Mouse (Mus musculus) hindbrain, embryonic 15.5 days (tissue): ENCODE measurements around the gene Hps3. TPM values are rescaled to one million over a fixed set of nuclear protein-coding genes. Genes with fewer than 3 reads are reported as not detected.
"Not testable (repeated sequence)": the region's sequence is repeated elsewhere in the genome, so short reads cannot be mapped to it uniquely, and the experiment has no call there.

Experiments used
- ATAC-seq: fragments of 200-750 bp; cut with Nextera tagmentation; 2 replicates; pipeline ENCODE4 v1.8.0; 2017; ENCODE audit warnings: low read depth, moderate number of reproducible peaks, moderate TSS enrichment; ENCODE audit not compliant: low FRiP score
- H3K27ac ChIP-seq: fragments of 300-500 bp; sonication (generic); replicated peaks from 2 replicates; pipeline ENCODE4 v1.5.1; 2015; ENCODE audit warnings: mild to moderate bottlenecking, inconsistent platforms
- H3K27me3 ChIP-seq: fragments of 300-500 bp; sonication (generic); 2 replicates; pipeline ENCODE4 v1.6.1; 2015; ENCODE audit warnings: control low read depth, inconsistent platforms
- H3K36me3 ChIP-seq: fragments of 300-500 bp; sonication (generic); 2 replicates; pipeline ENCODE4 v1.6.1; 2015; ENCODE audit warnings: control low read depth, inconsistent platforms
- H3K4me1 ChIP-seq: fragments of 300-500 bp; sonication (generic); replicated peaks from 2 replicates; pipeline ENCODE4 v1.6.1; 2015; ENCODE audit warnings: control low read depth, inconsistent platforms
- H3K4me2 ChIP-seq: fragments of 300-500 bp; sonication (generic); 2 replicates; pipeline ENCODE4 v1.6.1; 2015; ENCODE audit warnings: moderate library complexity, mild to moderate bottlenecking, inconsistent platforms
- H3K4me3 ChIP-seq: fragments of 300-500 bp; sonication (generic); 2 replicates; pipeline ENCODE4 v1.5.1; 2015; ENCODE audit warnings: mild to moderate bottlenecking, inconsistent platforms
- H3K9ac ChIP-seq: fragments of 300-500 bp; sonication (generic); 2 replicates; pipeline ENCODE4 v1.6.1; 2015; ENCODE audit warnings: inconsistent platforms
- H3K9me3 ChIP-seq: fragments of 300-500 bp; sonication (generic); 2 replicates; pipeline ENCODE4 v1.6.1; 2016; ENCODE audit warnings: control low read depth, inconsistent platforms
- WGBS: fragments of 180-500 bp; shearing (Covaris S2); methylation state at CpG from one replicate; pipeline ENCODE4 v1.1.7; 2015; 5-methylcytosine and 5-hydroxymethylcytosine counted together
- polyA plus RNA-seq: library from polyadenylated mRNA; unstranded; fragments of >200 nt; fragmentation: Nextera tagmentation; extraction: Ambion mirVana; gene quantifications from 2 replicates; pipeline ENCODE4 v1.2.1, GENCODE M21; 2015

Gene Hps3
- polyA plus RNA-seq, 1 experiment from 2014 or later, result 13.7 TPM

- Histone ChIP-seq H3K4me3 (no peak overlapping the region), H3K4me2 (no peak overlapping the region), H3K27ac (no peak overlapping the region), H3K36me3 (peaks cover 31% of the 10 kb centered on the region), H3K9ac (no peak overlapping the region), H3K9me3 (no peaks in the 10 kb centered on the region), H3K4me1 (peaks cover 2% of the 10 kb centered on the region), H3K27me3 (no peaks in the 10 kb centered on the region)
- WGBS, result 96% methylated on average over 3 of the region's 3 CpGs
- ATAC-seq, result no peak
Measured at GRCm38 (mm10) chr3:20028640-20029039, 6.5 kb downstream of the Hps3 start.

- Histone ChIP-seq H3K27ac (no peak overlapping the region), H3K27me3 (no peaks in the 10 kb centered on the region), H3K4me3 (no peak overlapping the region), H3K9ac (no peak overlapping the region), H3K36me3 (peaks cover 32% of the 10 kb centered on the region), H3K4me1 (no peaks in the 10 kb centered on the region), H3K4me2 (no peak overlapping the region), H3K9me3 (no peaks in the 10 kb centered on the region)
- peak; percentile 69; the same call in 1 of the 2 replicates for ATAC-seq
- WGBS, result 79% methylated on average over 5 of the region's 5 CpGs
Measured at GRCm38 (mm10) chr3:20027788-20028187, 7.3 kb downstream of the Hps3 start.

- 93% methylated on average over 8 of the region's 8 CpGs for WGBS
Measured at GRCm38 (mm10) chr3:20026996-20027689, 8.0 kb downstream of the Hps3 start.

GRCm38 (mm10) chr3:20026481-20026880 lies 8.6 kb downstream of the Hps3 start:
- no peak for ATAC-seq
- peaks cover 39% of the 10 kb centered on the region for H3K36me3 ChIP-seq

More at GRCm38 (mm10) chr3:20026996-20027689, 8.0 kb downstream of the Hps3 start:
- no peaks in the 10 kb centered on the region for H3K9me3 ChIP-seq
- H3K27me3 ChIP-seq, result no peaks in the 10 kb centered on the region
- ATAC-seq, result no peak
- H3K9ac ChIP-seq, result no peak overlapping the region
- H3K4me1 ChIP-seq, result no peaks in the 10 kb centered on the region
- no peak overlapping the region for H3K4me3 ChIP-seq
- no peak overlapping the region for H3K4me2 ChIP-seq
- peaks cover 37% of the 10 kb centered on the region for H3K36me3 ChIP-seq
- no peak overlapping the region for H3K27ac ChIP-seq

GRCm38 (mm10) chr3:20023832-20024231 lies 11.3 kb downstream of the Hps3 start:
- no peaks in the 10 kb centered on the region for H3K9me3 ChIP-seq
- no peak overlapping the region for H3K27ac ChIP-seq
- H3K4me3 ChIP-seq, result no peak overlapping the region
- H3K36me3 ChIP-seq, result peaks cover 46% of the 10 kb centered on the region
- H3K4me2 ChIP-seq, result no peak overlapping the region
- no peaks in the 10 kb centered on the region for H3K27me3 ChIP-seq
- no peak for ATAC-seq
- whole genome bisulfite sequencing, result 39% methylated on average over 1 of the region's 1 CpGs
- no peaks in the 10 kb centered on the region for H3K4me1 ChIP-seq
- H3K9ac ChIP-seq, result no peak overlapping the region

More at GRCm38 (mm10) chr3:20026481-20026880, 8.6 kb downstream of the Hps3 start:
- no peaks in the 10 kb centered on the region for H3K27me3 ChIP-seq
- no peaks in the 10 kb centered on the region for H3K9me3 ChIP-seq
- H3K4me2 ChIP-seq, result no peak overlapping the region
- H3K9ac ChIP-seq, result no peak overlapping the region
- H3K4me3 ChIP-seq, result no peak overlapping the region
- no peaks in the 10 kb centered on the region for H3K4me1 ChIP-seq
- no peak overlapping the region for H3K27ac ChIP-seq

GRCm38 (mm10) chr3:20018076-20018475 lies 17.0 kb downstream of the Hps3 start:
- no peaks in the 10 kb centered on the region for H3K4me1 ChIP-seq
- H3K4me2 ChIP-seq, result no peak overlapping the region
- ATAC-seq, result no peak
- H3K4me3 ChIP-seq, result no peak overlapping the region
- no peak overlapping the region for H3K9ac ChIP-seq
- 91% methylated on average over 8 of the region's 8 CpGs for WGBS
- H3K9me3 ChIP-seq, result no peaks in the 10 kb centered on the region
- H3K27ac ChIP-seq, result no peak overlapping the region
- no peaks in the 10 kb centered on the region for H3K27me3 ChIP-seq
- H3K36me3 ChIP-seq, result peaks cover 36% of the 10 kb centered on the region

GRCm38 (mm10) chr3:20014454-20014853 lies 20.7 kb downstream of the Hps3 start:
- no peak overlapping the region for H3K4me2 ChIP-seq
- 93% methylated on average over 2 of the region's 2 CpGs for WGBS
- H3K27me3 ChIP-seq, result no peaks in the 10 kb centered on the region
- H3K9me3 ChIP-seq, result no peaks in the 10 kb centered on the region
- no peak for ATAC-seq
- H3K36me3 ChIP-seq, result peaks cover 34% of the 10 kb centered on the region
- H3K27ac ChIP-seq, result no peak overlapping the region
- H3K4me1 ChIP-seq, result no peaks in the 10 kb centered on the region
- no peak overlapping the region for H3K4me3 ChIP-seq
- no peak overlapping the region for H3K9ac ChIP-seq

GRCm38 (mm10) chr3:20010905-20011304 lies 24.2 kb downstream of the Hps3 start:
- H3K27me3 ChIP-seq, H3K4me2 ChIP-seq, H3K4me3 ChIP-seq, H3K4me1 ChIP-seq, H3K9ac ChIP-seq, H3K27ac ChIP-seq, H3K9me3 ChIP-seq, ATAC-seq: not testable (repeated sequence)
- WGBS, result 90% methylated on average over 7 of the region's 7 CpGs
- peaks cover 31% of the 10 kb centered on the region for H3K36me3 ChIP-seq

- ATAC-seq, result no peak
- no peak overlapping the region for H3K9ac ChIP-seq
- 95% methylated on average over 9 of the region's 9 CpGs for WGBS
- peaks cover 27% of the 10 kb centered on the region for H3K36me3 ChIP-seq
- no peak overlapping the region for H3K4me2 ChIP-seq
- no peak overlapping the region for H3K4me3 ChIP-seq
- H3K27ac ChIP-seq, result no peak overlapping the region
- no peaks in the 10 kb centered on the region for H3K9me3 ChIP-seq
- no peaks in the 10 kb centered on the region for H3K4me1 ChIP-seq
- no peaks in the 10 kb centered on the region for H3K27me3 ChIP-seq
Measured at GRCm38 (mm10) chr3:20010464-20010863, 24.7 kb downstream of the Hps3 start.

- Histone ChIP-seq H3K36me3 (peaks cover 26% of the 10 kb centered on the region), H3K4me1 (no peaks in the 10 kb centered on the region), H3K9me3 (no peaks in the 10 kb centered on the region), H3K4me3 (no peak overlapping the region), H3K4me2 (no peak overlapping the region), H3K9ac (no peak overlapping the region), H3K27ac (no peak overlapping the region), H3K27me3 (no peaks in the 10 kb centered on the region)
- ATAC-seq, result no peak
- 91% methylated on average over 5 of the region's 5 CpGs for WGBS
Measured at GRCm38 (mm10) chr3:20007759-20008158, 27.4 kb downstream of the Hps3 start.

GRCm38 (mm10) chr3:20007275-20007674 lies 27.8 kb downstream of the Hps3 start:
- no peak overlapping the region for H3K9ac ChIP-seq
- ATAC-seq, result no peak
- no peak overlapping the region for H3K4me3 ChIP-seq
- no peaks in the 10 kb centered on the region for H3K4me1 ChIP-seq
- peaks cover 26% of the 10 kb centered on the region for H3K36me3 ChIP-seq
- H3K4me2 ChIP-seq, result no peak overlapping the region
- no peaks in the 10 kb centered on the region for H3K9me3 ChIP-seq
- no peaks in the 10 kb centered on the region for H3K27me3 ChIP-seq
- WGBS, result 96% methylated on average over 4 of the region's 4 CpGs
- H3K27ac ChIP-seq, result no peak overlapping the region

- H3K4me3 ChIP-seq, result no peak overlapping the region
- no peaks in the 10 kb centered on the region for H3K4me1 ChIP-seq
- no peaks in the 10 kb centered on the region for H3K9me3 ChIP-seq
- H3K4me2 ChIP-seq, result no peak overlapping the region
- peaks cover 18% of the 10 kb centered on the region for H3K36me3 ChIP-seq
- H3K27ac ChIP-seq, result no peak overlapping the region
- H3K9ac ChIP-seq, result no peak overlapping the region
- 82% methylated on average over 1 of the region's 1 CpGs for WGBS
- no peaks in the 10 kb centered on the region for H3K27me3 ChIP-seq
- no peak for ATAC-seq
Measured at GRCm38 (mm10) chr3:20005611-20006010, 29.5 kb downstream of the Hps3 start.

- Histone ChIP-seq H3K36me3 (peaks cover 17% of the 10 kb centered on the region), H3K9me3 (no peaks in the 10 kb centered on the region), H3K27ac (no peak overlapping the region), H3K9ac (no peak overlapping the region), H3K27me3 (no peaks in the 10 kb centered on the region), H3K4me3 (no peak overlapping the region), H3K4me1 (no peaks in the 10 kb centered on the region), H3K4me2 (no peak overlapping the region)
- WGBS, result 89% methylated on average over 8 of the region's 8 CpGs
- no peak for ATAC-seq
Measured at GRCm38 (mm10) chr3:20004422-20004821, 30.7 kb downstream of the Hps3 start.
